Mouse (Mus musculus) erythroblast, embryonic 14.5 days (primary cell): ENCODE measurements around the gene Faf1.

Source experiments
- GATA1 ChIP-seq: IDR thresholded peaks from 2 replicates; pipeline ENCODE4 v1.6.1; 2012; ENCODE audit warnings: low read length, inconsistent platforms, mixed read lengths
- TAL1 ChIP-seq: IDR thresholded peaks from 3 replicates; pipeline ENCODE4 v1.6.1; 2012; ENCODE audit warnings: low read length, inconsistent platforms, mixed read lengths

DNA sequence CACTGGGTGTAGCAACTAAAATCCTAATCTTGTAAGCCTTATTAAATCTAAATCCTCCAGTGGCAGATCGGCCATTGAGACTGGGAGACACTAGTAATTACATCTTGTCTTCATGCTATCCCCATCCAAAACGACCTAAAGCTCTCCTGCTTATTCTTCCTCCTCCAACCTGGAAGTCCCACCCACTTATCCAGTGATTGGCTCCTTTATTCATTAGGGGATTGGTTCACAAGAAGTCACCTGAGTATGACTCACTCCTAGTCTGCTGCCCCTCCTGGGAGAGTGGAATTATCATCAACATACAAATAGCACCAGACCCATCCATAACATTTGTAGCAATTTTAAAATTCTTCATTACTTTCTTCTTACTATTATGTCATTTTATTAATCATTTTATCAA lies 7.2 kb downstream of the Faf1 start:
- TF ChIP-seq GATA1 = no peak
- TF ChIP-seq TAL1 = no peak
